Mouse (Mus musculus) B cell, adult 2 months (primary cell): Measurements from ENCODE around the gene Scel.
"Not testable (repeated sequence)": the region's sequence is repeated elsewhere in the genome, so short reads cannot be mapped to it uniquely, and the experiment has no call there.

ENCODE experiments used
- DNase-seq, 2 experiments: peaks; one replicate each; pipeline ENCODE4 v3.0.0; 2022

The Scel gene

GRCm38 (mm10) chr14:103512802-103513472, at the start of gene Scel:
Scel (plus strand) TSS chr14:103513342.
- DNase-seq, result peak; percentile 13 to 20

- no peak for DNase-seq
Measured at GRCm38 (mm10) chr14:103468691-103469463, 44.3 kb upstream of the Scel start.

- DNase-seq, result peak; percentile 75 to 76
Measured at GRCm38 (mm10) chr14:103469464-103470015, 43.6 kb upstream of the Scel start.

GRCm38 (mm10) chr14:103471074-103471778, 41.9 kb upstream of the Scel start:
- no peak for DNase-seq

- peak in 1 of 2 experiments; percentile 23 for DNase-seq
Measured at GRCm38 (mm10) chr14:103471806-103472553, 41.2 kb upstream of the Scel start.

- no peak for DNase-seq
Measured at GRCm38 (mm10) chr14:103472554-103472905, 40.6 kb upstream of the Scel start.

GRCm38 (mm10) chr14:103475312-103475711, 37.8 kb upstream of the Scel start:
- DNase-seq, result peak; percentile 40 to 52

- not testable (repeated sequence) for DNase-seq
Measured at GRCm38 (mm10) chr14:103476232-103476631, 36.9 kb upstream of the Scel start.

GRCm38 (mm10) chr14:103477281-103477680, 35.9 kb upstream of the Scel start:
- DNase-seq, result peak in 1 of 2 experiments; percentile 54

- peak; percentile 41 to 56 for DNase-seq
Measured at GRCm38 (mm10) chr14:103477959-103478358, 35.2 kb upstream of the Scel start.

GRCm38 (mm10) chr14:103479446-103479845, 33.7 kb upstream of the Scel start:
- no peak for DNase-seq

- no peak for DNase-seq
Measured at GRCm38 (mm10) chr14:103481514-103481913, 31.6 kb upstream of the Scel start.

GRCm38 (mm10) chr14:103485671-103486070, 27.5 kb upstream of the Scel start:
- DNase-seq, result no peak

GRCm38 (mm10) chr14:103486974-103487373, 26.2 kb upstream of the Scel start:
- DNase-seq, result peak; percentile 60 to 69

GRCm38 (mm10) chr14:103488659-103489058, 24.5 kb upstream of the Scel start:
- DNase-seq, result peak; percentile 36 to 43

- no peak for DNase-seq
Measured at GRCm38 (mm10) chr14:103498199-103498598, 14.9 kb upstream of the Scel start.

- no peak for DNase-seq
Measured at GRCm38 (mm10) chr14:103498613-103499012, 14.5 kb upstream of the Scel start.

- no peak for DNase-seq
Measured at GRCm38 (mm10) chr14:103499060-103499459, 14.1 kb upstream of the Scel start.

GRCm38 (mm10) chr14:103500309-103500708, 12.8 kb upstream of the Scel start:
- no peak for DNase-seq

GRCm38 (mm10) chr14:103500941-103501340, 12.2 kb upstream of the Scel start:
- no peak for DNase-seq

- DNase-seq, result no peak
Measured at GRCm38 (mm10) chr14:103504514-103504913, 8.6 kb upstream of the Scel start.

GRCm38 (mm10) chr14:103509544-103509943, 3.6 kb upstream of the Scel start:
- DNase-seq, result no peak

GRCm38 (mm10) chr14:103513473-103513811, 300 bp downstream of the Scel start:
- DNase-seq, result no peak
